Mouse (Mus musculus): ENCODE data around the gene Ano8. TPM values are rescaled to one million over a fixed set of nuclear protein-coding genes. Genes with fewer than 3 reads are reported as not detected.
A peak's percentile ranks its signal among the peaks of the same experiment; 100 is the strongest.

The Ano8 gene
- polyA plus RNA-seq, 1 experiment from 2014 or later, result 1.4 TPM

- peak; percentile 22; the same call in 1 of the 2 replicates for ATAC-seq
- Histone ChIP-seq H3K9me3 (no peaks in the 10 kb centered on the region), H3K4me1 (replicated peaks) (peaks cover 33% of the 10 kb centered on the region), H3K9ac (no peak overlapping the region), H3K36me3 (peaks cover 15% of the 10 kb centered on the region), H3K27me3 (replicated peaks) (no peaks in the 10 kb centered on the region), H3K27ac (peak overlapping the region; percentile 49; the same call in 1 of the 2 replicates), H3K4me2 (replicated peaks) (no peak overlapping the region), H3K4me3 (replicated peaks) (no peak overlapping the region)
- 38% methylated on average over 11 of the region's 11 CpGs for WGBS
Measured at GRCm38 (mm10) chr8:71496481-71496880, 10.7 kb upstream of the Ano8 start.

- Histone ChIP-seq H3K4me1 (replicated peaks) (peaks cover 33% of the 10 kb centered on the region), H3K27ac (peak overlapping the region; percentile 49; the same call in 1 of the 2 replicates), H3K4me2 (replicated peaks) (no peak overlapping the region), H3K27me3 (replicated peaks) (no peaks in the 10 kb centered on the region), H3K36me3 (peaks cover 17% of the 10 kb centered on the region), H3K4me3 (replicated peaks) (no peak overlapping the region), H3K9ac (no peak overlapping the region), H3K9me3 (no peaks in the 10 kb centered on the region)
- 81% methylated on average over 5 of the region's 5 CpGs for WGBS
- ATAC-seq, result no peak
Measured at GRCm38 (mm10) chr8:71495811-71496210, 10.0 kb upstream of the Ano8 start.

GRCm38 (mm10) chr8:71495039-71495438 lies 9.3 kb upstream of the Ano8 start:
- Histone ChIP-seq H3K4me1 (replicated peaks) (peaks cover 35% of the 10 kb centered on the region), H3K27ac (no peak overlapping the region), H3K4me2 (replicated peaks) (no peak overlapping the region; the same call in 1 of the 2 replicates), H3K9me3 (no peaks in the 10 kb centered on the region), H3K9ac (no peak overlapping the region), H3K4me3 (replicated peaks) (no peak overlapping the region), H3K27me3 (replicated peaks) (no peaks in the 10 kb centered on the region), H3K36me3 (peaks cover 18% of the 10 kb centered on the region)
- ATAC-seq, result peak; percentile 71
- 18% methylated on average over 16 of the region's 16 CpGs for WGBS

GRCm38 (mm10) chr8:71488454-71488853 lies 2.7 kb upstream of the Ano8 start:
- ATAC-seq, result peak; percentile 85
- H3K4me3 ChIP-seq (replicated peaks), result peak overlapping the region; percentile 76
- H3K9me3 ChIP-seq, result no peaks in the 10 kb centered on the region
- peak overlapping the region; percentile 100 for H3K4me2 ChIP-seq (replicated peaks)
- WGBS, result 0% methylated on average over 22 of the region's 22 CpGs
- peak overlapping the region; percentile 94 for H3K27ac ChIP-seq
- H3K9ac ChIP-seq, result peak overlapping the region; percentile 81
- H3K36me3 ChIP-seq, result peaks cover 14% of the 10 kb centered on the region
- H3K4me1 ChIP-seq (replicated peaks), result peaks cover 31% of the 10 kb centered on the region
- H3K27me3 ChIP-seq (replicated peaks), result no peaks in the 10 kb centered on the region

- under 1% methylated on average over 33 of the region's 33 CpGs for WGBS
- H3K27me3 ChIP-seq (replicated peaks), result no peaks in the 10 kb centered on the region
- H3K9me3 ChIP-seq, result no peaks in the 10 kb centered on the region
- H3K4me3 ChIP-seq (replicated peaks), result peak within 1 kb of the TSS; percentile 76
- H3K27ac ChIP-seq, result peak within 1 kb of the TSS; percentile 94
- peaks cover 31% of the 10 kb centered on the region for H3K4me1 ChIP-seq (replicated peaks)
- peak within 1 kb of the TSS; percentile 81 for H3K9ac ChIP-seq
- H3K4me2 ChIP-seq (replicated peaks), result peak within 1 kb of the TSS; percentile 100
- ATAC-seq, result peak; percentile 53
- peaks cover 13% of the 10 kb centered on the region for H3K36me3 ChIP-seq
Measured at GRCm38 (mm10) chr8:71487691-71488445, 2.1 kb upstream of the Ano8 start, which contains the start of gene Gtpbp3. Gene Gtpbp3, plus strand, starts transcription at chr8:71488103.

- peaks cover 31% of the 10 kb centered on the region for H3K4me1 ChIP-seq (replicated peaks)
- ATAC-seq, result no peak
Measured at GRCm38 (mm10) chr8:71486136-71486529, 370 bp upstream of the Ano8 start.

GRCm38 (mm10) chr8:71484736-71485135 lies 1.0 kb downstream of the Ano8 start:
- Histone ChIP-seq H3K9ac (0 out of 2 replicates have a peak overlapping the region, but pooled peaks have one; percentile 92), H3K36me3 (peaks cover 8% of the 10 kb centered on the region; the same call in 1 of the 2 replicates), H3K9me3 (no peaks in the 10 kb centered on the region), H3K27me3 (replicated peaks) (no peaks in the 10 kb centered on the region), H3K4me2 (replicated peaks) (peak overlapping the region; percentile 96), H3K4me1 (replicated peaks) (peaks cover 33% of the 10 kb centered on the region), H3K4me3 (replicated peaks) (peak overlapping the region; percentile 79; the same call in 1 of the 2 replicates), H3K27ac (no peak overlapping the region)
- WGBS, result 94% methylated on average over 19 of the region's 19 CpGs
- ATAC-seq, result no peak

More at GRCm38 (mm10) chr8:71486136-71486529, 370 bp upstream of the Ano8 start:
- peak overlapping the region; percentile 96 for H3K4me2 ChIP-seq (replicated peaks)
- H3K9ac ChIP-seq, result no peak overlapping the region
- H3K27me3 ChIP-seq (replicated peaks), result no peaks in the 10 kb centered on the region
- no peaks in the 10 kb centered on the region for H3K9me3 ChIP-seq
- WGBS, result 17% methylated on average over 7 of the region's 7 CpGs
- peaks cover 3% of the 10 kb centered on the region for H3K36me3 ChIP-seq
- peak overlapping the region; percentile 79 for H3K4me3 ChIP-seq (replicated peaks)
- no peak overlapping the region for H3K27ac ChIP-seq

GRCm38 (mm10) chr8:71483932-71484331 lies 1.8 kb downstream of the Ano8 start:
- peaks cover 8% of the 10 kb centered on the region; the same call in 1 of the 2 replicates for H3K36me3 ChIP-seq
- ATAC-seq, result no peak
- no peak overlapping the region for H3K4me2 ChIP-seq (replicated peaks)
- no peak overlapping the region for H3K27ac ChIP-seq
- H3K4me3 ChIP-seq (replicated peaks), result no peak overlapping the region
- 52% methylated on average over 8 of the region's 8 CpGs for WGBS
- H3K9me3 ChIP-seq, result no peaks in the 10 kb centered on the region
- peaks cover 25% of the 10 kb centered on the region for H3K4me1 ChIP-seq (replicated peaks)
- H3K9ac ChIP-seq, result no peak overlapping the region
- H3K27me3 ChIP-seq (replicated peaks), result no peaks in the 10 kb centered on the region

GRCm38 (mm10) chr8:71478943-71479342 lies 6.8 kb downstream of the Ano8 start:
- peaks cover 23% of the 10 kb centered on the region for H3K36me3 ChIP-seq
- H3K9ac ChIP-seq, result no peak overlapping the region
- no peak for ATAC-seq
- no peak overlapping the region for H3K4me2 ChIP-seq (replicated peaks)
- no peaks in the 10 kb centered on the region for H3K9me3 ChIP-seq
- H3K4me3 ChIP-seq (replicated peaks), result no peak overlapping the region
- H3K27me3 ChIP-seq (replicated peaks), result no peaks in the 10 kb centered on the region
- 90% methylated on average over 11 of the region's 11 CpGs for WGBS
- H3K27ac ChIP-seq, result no peak overlapping the region
- peaks cover 13% of the 10 kb centered on the region for H3K4me1 ChIP-seq (replicated peaks)

GRCm38 (mm10) chr8:71477196-71477845 lies 8.4 kb downstream of the Ano8 start:
- peaks cover 32% of the 10 kb centered on the region for H3K36me3 ChIP-seq
- H3K27ac ChIP-seq, result no peak overlapping the region
- no peak for ATAC-seq
- 52% methylated on average over 14 of the region's 14 CpGs for WGBS
- H3K9ac ChIP-seq, result peak overlapping the region; percentile 72
- H3K27me3 ChIP-seq (replicated peaks), result no peaks in the 10 kb centered on the region
- H3K4me2 ChIP-seq (replicated peaks), result peak overlapping the region; percentile 93
- H3K9me3 ChIP-seq, result no peaks in the 10 kb centered on the region
- peak overlapping the region; percentile 66 for H3K4me3 ChIP-seq (replicated peaks)
- peaks cover 12% of the 10 kb centered on the region for H3K4me1 ChIP-seq (replicated peaks)

- under 1% methylated on average over 100 of the region's 121 CpGs for WGBS
- ATAC-seq, result peak; percentile 89
- peaks cover 12% of the 10 kb centered on the region for H3K4me1 ChIP-seq (replicated peaks)
- H3K9me3 ChIP-seq, result no peaks in the 10 kb centered on the region
- peaks cover 42% of the 10 kb centered on the region for H3K36me3 ChIP-seq
- H3K4me2 ChIP-seq (replicated peaks), result peak overlapping the region; percentile 93
- H3K9ac ChIP-seq, result peak overlapping the region; percentile 72
- H3K4me3 ChIP-seq (replicated peaks), result peak overlapping the region; percentile 66
- peak overlapping the region; percentile 90 for H3K27ac ChIP-seq
- H3K27me3 ChIP-seq (replicated peaks), result no peaks in the 10 kb centered on the region
Measured at GRCm38 (mm10) chr8:71476099-71476940, 9.4 kb downstream of the Ano8 start.

- H3K27me3 ChIP-seq (replicated peaks), result no peaks in the 10 kb centered on the region
- peak overlapping the region; percentile 93 for H3K4me2 ChIP-seq (replicated peaks)
- 30% methylated on average over 4 of the region's 4 CpGs for WGBS
- no peaks in the 10 kb centered on the region for H3K9me3 ChIP-seq
- peak overlapping the region; percentile 90 for H3K27ac ChIP-seq
- peaks cover 45% of the 10 kb centered on the region for H3K36me3 ChIP-seq
- peak overlapping the region; percentile 72 for H3K9ac ChIP-seq
- peaks cover 10% of the 10 kb centered on the region for H3K4me1 ChIP-seq (replicated peaks)
- peak; percentile 14 for ATAC-seq
- peak overlapping the region; percentile 66 for H3K4me3 ChIP-seq (replicated peaks)
Measured at GRCm38 (mm10) chr8:71475702-71476075, 10.1 kb downstream of the Ano8 start.

Measured in intestine, embryonic 15.5 days (tissue).